Mouse (Mus musculus) mouse embryonic stem cell (cell line): ENCODE measurements around the gene Myo3b.

Experiments used
- in situ Hi-C, 2 experiments: fragments of 300-500 bp; cut with MboI; formaldehyde crosslinking; loops; 1 replicate in 1 of 2; 3 replicates in 1 of 2; pipeline ENCODE4 v1.14.3; 2019 to 2020; ENCODE audit warnings: low sequenced_read_pairs in 2 of 2, low pct_unique_long_range_greater_than_20kb in 1 of 2, mixed read lengths in 1 of 2; ENCODE audit not compliant: unreplicated experiment in 1 of 2

The Myo3b gene

DNA sequence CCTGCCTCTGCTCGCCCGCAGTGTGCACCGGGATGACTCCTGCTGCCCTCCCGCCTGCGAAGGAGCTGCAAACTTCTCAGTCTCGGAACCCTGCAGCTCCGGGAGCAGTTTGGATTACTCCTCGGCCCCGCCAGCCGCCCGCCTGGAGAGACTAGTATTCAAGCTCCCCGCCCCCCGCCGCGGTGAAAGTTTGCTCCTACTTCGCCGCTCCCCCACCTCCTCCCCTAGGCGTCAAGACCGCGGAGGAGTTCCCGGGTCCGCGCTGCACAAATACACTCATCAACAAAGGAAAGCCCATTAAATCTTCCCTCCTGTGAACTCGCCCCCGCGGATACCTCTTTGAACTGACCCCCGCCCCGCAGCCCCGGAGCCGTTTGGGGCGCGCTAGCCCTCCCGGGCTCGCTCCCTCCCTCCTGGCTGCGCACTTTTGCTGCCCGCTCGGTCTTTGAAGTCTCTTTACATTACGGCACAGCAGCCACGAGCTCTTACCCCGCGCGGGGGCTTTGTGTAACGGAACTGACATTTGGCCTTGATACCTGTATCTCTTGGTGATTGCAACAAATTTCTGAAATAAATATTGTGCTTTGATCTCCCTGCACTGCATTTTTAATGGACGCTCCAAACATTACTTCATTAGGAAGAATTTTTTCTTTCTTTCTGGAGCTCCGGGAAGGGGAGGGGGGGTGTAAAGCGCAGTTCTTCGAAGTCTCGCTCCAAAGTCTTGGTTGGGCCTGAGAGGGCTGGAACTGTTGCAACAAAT, 433.1 kb downstream of the Myo3b start:
- in situ Hi-C loops = no loop called here
